Mouse (Mus musculus) gastrocnemius, postnatal 36 days (tissue): Measurements from ENCODE around the gene Mrpl21. TPM values are rescaled to one million over a fixed set of nuclear protein-coding genes. Genes with fewer than 3 reads are reported as not detected.

Experiments
- DNase-seq, 2 experiments: peaks; one replicate each; pipeline ENCODE4 v3.0.0; 2022
- intact Hi-C: fragments of 180-260 bp; cut with DNase I; formaldehyde crosslinking; loops from one replicate; pipeline ENCODE4 v1.15.1; 2025
- total RNA-seq, 2 experiments: library from RNA; stranded (reverse); gene quantifications; 2 replicates each; pipeline ENCODE4 v1.2.3; 2021

Mrpl21 gene
- total RNA-seq, 2 experiments from 2014 or later = 57.2 to 61.2 TPM

GRCm38 (mm10) chr19:3295245-3295644, 12.5 kb downstream of the Mrpl21 start:
- intact Hi-C loops = no loop called here
- no peak for DNase-seq

GRCm38 (mm10) chr19:3297034-3297433, 14.3 kb downstream of the Mrpl21 start:
- no peak for DNase-seq
- intact Hi-C loops = no loop called here

DNA sequence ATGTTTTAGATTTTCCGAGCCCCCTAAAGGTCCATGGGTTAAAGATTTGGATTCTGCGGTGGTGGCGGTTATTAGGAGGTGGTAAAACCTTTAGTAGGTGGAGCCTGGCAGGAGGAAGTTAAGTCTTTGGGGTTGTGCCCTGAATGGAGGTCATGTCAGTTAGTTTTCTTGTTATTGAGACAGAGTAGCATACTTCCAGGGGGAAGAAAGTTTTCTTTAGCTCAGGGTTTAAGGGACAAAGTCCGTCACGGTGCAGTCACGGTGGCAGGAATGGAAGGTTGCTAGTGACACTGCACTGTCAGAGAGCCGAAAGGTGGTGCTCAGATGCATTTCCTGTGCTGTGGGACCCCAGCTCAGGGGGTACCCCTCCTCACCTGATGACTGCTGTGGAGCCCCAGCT, 15.1 kb downstream of the Mrpl21 start:
- intact Hi-C loops = no loop called here
- DNase-seq = no peak

DNA sequence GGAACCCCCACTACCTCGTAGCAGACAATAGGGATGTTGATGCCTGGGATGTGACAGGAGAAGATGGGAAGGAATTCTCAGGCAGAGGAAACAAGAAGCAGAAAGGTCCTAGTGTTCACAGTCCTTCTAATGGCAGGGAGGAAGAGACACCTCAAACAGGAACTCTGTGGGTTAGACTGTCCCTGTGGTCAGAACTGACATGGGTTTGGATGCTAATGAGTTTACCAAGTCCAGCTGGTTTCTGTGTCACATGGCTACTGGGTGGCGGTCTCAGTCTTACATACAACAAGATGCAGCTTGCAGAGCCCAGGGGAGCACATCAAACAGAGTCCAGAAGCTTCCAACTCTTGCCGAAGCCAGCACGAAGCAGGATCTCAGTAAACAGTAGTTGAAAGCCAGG, 21.3 kb downstream of the Mrpl21 start:
- no peak for DNase-seq
- intact Hi-C loops = no loop called here

GRCm38 (mm10) chr19:3307175-3307949, 24.7 kb downstream of the Mrpl21 start:
- intact Hi-C loops = no loop called here
- no peak for DNase-seq

DNA sequence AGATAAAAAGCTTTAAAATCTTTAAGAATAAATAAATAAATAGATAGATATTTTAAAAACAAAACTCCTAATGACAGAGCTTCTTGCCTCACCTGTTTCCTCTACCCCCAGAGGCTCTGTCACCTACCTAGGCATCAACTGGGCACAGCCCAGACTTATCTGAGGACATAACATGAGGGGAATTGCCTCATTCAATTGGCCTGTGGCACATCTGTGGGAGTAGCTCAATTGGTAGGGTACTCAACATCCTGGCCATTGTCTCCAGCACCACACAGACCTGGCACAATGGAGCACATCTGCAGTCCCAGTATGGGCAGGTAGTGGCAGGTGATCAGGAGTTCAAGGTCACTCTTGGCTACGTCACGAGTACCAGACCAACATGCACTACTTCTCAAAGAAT, 36.6 kb downstream of the Mrpl21 start:
- intact Hi-C loops = loop anchor here (5.0 kb wide), 1 partner anchor 118 kb away; no protein-coding TSS in a partner anchor
- DNase-seq = no peak

DNA sequence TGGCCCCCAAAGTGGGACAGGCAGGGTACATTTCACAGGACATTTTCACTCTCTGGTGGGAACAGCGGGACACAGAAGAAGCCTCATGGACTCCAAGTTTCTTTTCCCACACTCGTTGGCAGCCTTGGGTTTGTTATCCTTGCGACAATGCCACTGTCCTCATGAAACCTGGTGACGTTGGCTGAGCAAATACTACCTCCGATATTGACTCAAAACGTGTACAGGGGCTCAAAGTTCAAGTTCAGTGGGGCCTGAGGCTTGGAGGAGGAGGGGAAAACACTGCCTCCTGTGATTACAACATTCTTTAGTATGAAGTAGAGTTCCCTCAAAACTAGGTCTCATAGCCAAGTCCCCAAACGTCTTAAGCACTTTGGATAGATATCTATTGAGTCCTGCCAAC, 37.4 kb downstream of the Mrpl21 start:
- intact Hi-C loops = loop anchor here (2.0 kb wide), 1 partner anchor 37 kb away; no protein-coding TSS in a partner anchor
- DNase-seq = no peak

- intact Hi-C loops = loop anchor here (2.0 kb wide), 1 partner anchor 36 kb away; no protein-coding TSS in a partner anchor
- DNase-seq = no peak
Measured at GRCm38 (mm10) chr19:3320801-3321200, 38.1 kb downstream of the Mrpl21 start.

- intact Hi-C loops = loop anchor here (2.0 kb wide), 1 partner anchor 35 kb away; no protein-coding TSS in a partner anchor
- peak; percentile 41 to 59 for DNase-seq
Measured at GRCm38 (mm10) chr19:3321617-3322016, 38.9 kb downstream of the Mrpl21 start.

- intact Hi-C loops = no loop called here
- peak; percentile 32 to 43 for DNase-seq
Measured at GRCm38 (mm10) chr19:3322261-3322969, 39.7 kb downstream of the Mrpl21 start, which contains the start of gene Cpt1a. TSS of gene Cpt1a (plus strand) at chr19:3322334.

GRCm38 (mm10) chr19:3323201-3323621, 40.5 kb downstream of the Mrpl21 start:
- intact Hi-C loops = no loop called here
- DNase-seq = peak; percentile 83

GRCm38 (mm10) chr19:3323753-3324270, 41.1 kb downstream of the Mrpl21 start:
- intact Hi-C loops = no loop called here
- DNase-seq = peak; percentile 71 to 72

GRCm38 (mm10) chr19:3324271-3324811, 41.6 kb downstream of the Mrpl21 start:
- no peak for DNase-seq
- intact Hi-C loops = no loop called here

DNA sequence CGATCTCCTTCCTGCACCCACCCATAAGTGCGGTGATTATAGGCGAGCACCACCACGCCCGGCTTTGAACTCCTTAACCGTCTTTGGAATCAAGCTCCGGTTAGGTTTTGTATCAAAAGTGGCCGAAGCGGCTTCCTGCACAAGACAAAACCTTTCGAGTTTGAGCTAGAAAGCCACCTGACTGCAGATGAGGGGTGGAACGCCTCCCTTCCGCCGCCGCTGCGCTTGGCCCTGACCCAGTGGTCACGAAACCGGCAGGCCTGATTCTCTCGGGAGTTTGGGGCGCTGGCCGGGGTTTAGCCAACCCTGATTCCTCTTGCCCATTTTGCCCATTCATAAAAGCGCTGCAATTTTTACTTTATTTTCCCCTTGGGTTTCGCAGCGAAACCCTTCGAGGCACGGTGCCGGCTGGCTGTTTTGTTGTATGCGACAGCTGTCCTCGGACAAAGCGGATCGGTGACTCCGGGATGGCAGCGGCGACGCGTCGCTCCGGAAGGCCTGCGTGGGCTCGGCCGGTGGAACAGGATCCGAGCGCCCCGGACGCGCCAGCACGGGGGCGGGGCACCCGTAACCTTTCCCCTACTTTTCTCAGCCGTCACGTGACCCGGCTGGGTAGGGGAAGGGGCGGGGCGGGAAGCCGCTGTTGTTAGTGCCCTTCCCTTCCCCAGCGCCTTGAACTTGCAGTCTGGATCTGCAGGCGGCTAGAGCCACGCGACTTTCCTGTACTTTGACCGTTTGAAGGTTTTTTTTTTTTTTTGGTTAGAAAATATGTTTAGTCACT, 42.4 kb downstream of the Mrpl21 start:
- peak; percentile 89 to 94 for DNase-seq
- intact Hi-C loops = no loop called here

GRCm38 (mm10) chr19:3325771-3326478, 43.2 kb downstream of the Mrpl21 start:
- DNase-seq = no peak
- intact Hi-C loops = no loop called here

- no peak for DNase-seq
- intact Hi-C loops = no loop called here
Measured at GRCm38 (mm10) chr19:3326479-3327047, 43.9 kb downstream of the Mrpl21 start.

GRCm38 (mm10) chr19:3333247-3333646, 50.5 kb downstream of the Mrpl21 start:
- intact Hi-C loops = no loop called here
- DNase-seq = peak in 1 of 2 experiments; percentile 55

- intact Hi-C loops = no loop called here
- DNase-seq = no peak
Measured at GRCm38 (mm10) chr19:3333694-3334515, 51.2 kb downstream of the Mrpl21 start.
